Mouse (Mus musculus) cerebellum, adult 2 months (tissue): ENCODE results near the gene Vps26b.

Experiments
- CTCF ChIP-seq: fragments of 200-500 bp; IDR thresholded peaks from 2 replicates; pipeline ENCODE4 v1.5.1; 2011; ENCODE audit warnings: low read depth, mild to moderate bottlenecking, control low read depth, low read length, moderate library complexity, borderline replicate concordance; ENCODE audit not compliant: insufficient read depth
- POLR2A ChIP-seq: fragments of 200-500 bp; IDR thresholded peaks from 2 replicates; pipeline ENCODE4 v1.6.1; 2011; ENCODE audit warnings: low read length, control low read depth, borderline replicate concordance; ENCODE audit not compliant: insufficient read depth

- no peak for TF ChIP-seq CTCF
- TF ChIP-seq POLR2A: no peak
Observed at GRCm38 (mm10) chr9:27058341-27058740, 28.5 kb upstream of the Vps26b start.
